Mouse (Mus musculus) kidney, adult 18-20 months (tissue): ENCODE measurements at regions not wholly inside any gene's neighbourhood (a gene's known extent, or its start where the extent isn't known, plus 50 kb on each side); places are given as distances from the start of the nearest gene placed in this dataset.

Source experiments
- DNase-seq: peaks from one replicate; pipeline ENCODE4 v3.0.0; 2021

DNA sequence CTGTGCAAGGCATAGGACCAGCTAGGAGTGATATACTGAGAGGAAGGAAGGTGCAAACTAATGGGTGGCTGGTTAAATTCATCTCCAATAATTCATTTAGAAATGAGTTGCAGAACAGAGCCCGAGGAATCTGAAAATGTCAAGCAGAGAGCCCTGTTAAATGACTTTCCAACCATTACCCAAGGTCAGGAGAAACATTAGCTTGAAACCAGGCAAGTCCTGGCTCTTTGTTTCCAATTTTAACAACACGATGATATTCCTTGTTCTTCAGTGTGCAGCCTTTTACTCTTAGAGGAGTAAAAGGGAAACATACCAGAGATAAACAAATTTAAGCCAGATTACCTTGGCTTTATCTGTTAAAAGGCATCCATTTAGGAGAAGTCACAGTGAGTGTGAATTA is 2318.4 kb downstream of the Poteg start:
- DNase-seq: no peak

DNA sequence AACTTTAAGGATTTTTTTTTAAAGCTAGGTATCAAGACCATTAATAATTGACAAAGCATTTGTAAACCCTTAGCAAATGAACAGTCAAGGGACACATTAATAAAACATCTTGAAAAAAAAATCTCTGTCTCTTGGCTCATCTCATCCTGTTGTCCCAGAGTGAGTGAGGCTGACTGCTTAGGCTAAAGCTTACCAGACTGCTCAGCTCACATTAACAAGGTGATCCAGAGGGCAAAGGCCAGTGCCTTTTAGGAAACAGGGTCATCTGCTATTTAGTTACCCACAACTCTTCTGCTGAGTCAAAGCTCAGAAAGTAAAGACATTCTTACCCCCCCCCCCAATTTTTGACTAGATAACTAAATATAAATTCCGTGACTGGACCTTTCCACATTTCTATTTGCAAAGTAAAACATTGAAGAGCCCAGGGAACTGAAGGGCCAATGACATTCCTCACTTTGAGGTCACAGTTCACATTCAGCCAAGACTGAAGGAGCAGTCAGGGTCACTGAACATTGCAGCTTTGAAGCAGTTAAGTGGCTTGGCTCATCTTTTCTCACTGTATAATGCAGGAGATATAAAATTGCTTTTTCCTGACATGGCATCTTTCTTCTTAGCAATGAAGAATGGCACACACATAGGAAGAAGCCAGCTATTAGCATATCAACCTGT is 2318.9 kb downstream of the Poteg start:
- DNase-seq: peak; percentile 23

DNA sequence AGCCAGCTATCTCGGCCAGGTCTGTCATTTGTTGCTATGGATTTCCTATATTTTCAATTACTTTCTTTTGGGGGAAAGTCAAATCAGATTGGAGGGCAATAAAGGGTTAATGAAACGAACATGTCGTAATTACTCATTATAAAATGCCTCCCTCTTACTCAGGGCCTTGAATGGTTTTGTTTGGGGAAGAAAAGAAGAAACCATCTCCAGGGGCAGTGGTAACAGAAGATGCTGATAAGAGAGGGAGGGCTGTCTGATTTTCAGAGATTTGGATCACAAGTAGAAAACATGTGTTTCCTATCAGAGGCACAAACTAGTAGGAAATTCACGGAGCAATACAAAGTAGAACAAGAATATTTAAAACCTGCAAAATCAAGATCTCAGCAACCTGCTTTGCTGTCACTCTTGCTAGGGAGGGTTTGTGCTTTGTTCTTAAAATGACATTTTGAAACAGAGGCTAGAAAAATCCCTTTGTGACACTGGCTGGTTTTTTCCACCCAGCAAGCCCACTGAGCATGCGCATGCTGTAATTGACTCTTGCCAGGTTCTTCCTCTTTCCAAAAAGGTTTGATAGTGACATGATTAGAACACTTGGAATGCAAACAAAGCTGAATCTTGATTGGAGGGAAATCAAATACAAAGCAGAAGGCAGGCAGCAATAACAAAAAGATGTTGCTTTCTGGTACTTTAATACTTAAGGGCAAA is 2329.8 kb downstream of the Poteg start:
- DNase-seq: no peak

DNA sequence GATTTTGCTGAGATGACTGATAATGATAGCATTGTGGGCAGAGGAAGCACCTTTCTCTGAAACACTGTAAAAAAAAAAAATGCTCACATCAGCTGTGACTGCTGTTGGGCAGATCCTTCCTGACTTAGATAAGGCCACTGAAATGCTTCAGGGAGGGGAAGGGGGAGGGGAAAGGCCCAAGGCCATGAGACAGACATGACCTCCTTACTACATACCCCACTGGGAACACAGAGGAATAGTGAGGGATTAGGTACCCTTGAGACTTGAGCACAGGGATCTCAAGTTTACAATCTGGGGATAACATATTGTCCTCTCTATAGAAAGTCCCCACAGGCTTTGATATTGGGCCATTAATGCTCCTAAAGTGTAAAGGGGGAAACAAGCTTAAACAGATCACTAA is 2341.7 kb downstream of the Poteg start:
- DNase-seq: no peak

DNA sequence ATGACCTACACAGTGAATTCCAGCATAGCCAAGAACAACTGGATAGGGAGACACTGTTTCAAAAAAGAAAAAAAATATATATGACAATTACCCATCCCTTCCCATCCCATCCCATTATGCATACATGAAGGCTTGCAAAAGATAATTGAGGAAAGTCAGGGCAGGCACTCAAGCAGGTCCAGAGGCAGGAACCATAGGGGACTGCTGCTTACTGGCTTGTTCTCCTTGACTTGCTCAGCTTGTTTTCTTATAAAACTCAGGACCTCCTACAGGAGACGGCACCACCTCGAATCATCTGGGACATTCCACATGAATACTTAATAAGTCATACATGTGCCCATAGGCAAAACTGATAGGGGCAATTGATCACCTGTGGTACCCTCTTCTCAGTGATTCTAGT is 2342.6 kb downstream of the Poteg start:
- no peak for DNase-seq

DNA sequence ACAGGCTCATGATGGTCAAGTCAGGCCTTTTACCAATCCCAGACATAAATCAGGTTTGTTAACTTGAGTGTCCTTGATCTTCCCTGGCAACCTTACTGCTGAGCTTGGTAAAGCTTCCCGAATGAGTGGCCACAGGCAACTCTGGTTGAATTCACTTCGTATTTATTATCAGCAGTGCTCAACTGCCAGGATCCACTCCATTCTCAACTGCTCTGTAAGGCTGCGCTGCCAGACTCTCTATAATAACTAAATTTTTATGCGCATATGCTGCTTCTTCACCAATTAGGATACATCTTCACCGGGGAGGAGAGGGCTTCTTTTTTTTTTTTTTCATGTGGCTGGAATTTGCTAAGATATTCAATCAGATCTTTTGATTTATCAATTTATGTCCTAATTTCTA is 2359.8 kb downstream of the Poteg start:
- no peak for DNase-seq

DNA sequence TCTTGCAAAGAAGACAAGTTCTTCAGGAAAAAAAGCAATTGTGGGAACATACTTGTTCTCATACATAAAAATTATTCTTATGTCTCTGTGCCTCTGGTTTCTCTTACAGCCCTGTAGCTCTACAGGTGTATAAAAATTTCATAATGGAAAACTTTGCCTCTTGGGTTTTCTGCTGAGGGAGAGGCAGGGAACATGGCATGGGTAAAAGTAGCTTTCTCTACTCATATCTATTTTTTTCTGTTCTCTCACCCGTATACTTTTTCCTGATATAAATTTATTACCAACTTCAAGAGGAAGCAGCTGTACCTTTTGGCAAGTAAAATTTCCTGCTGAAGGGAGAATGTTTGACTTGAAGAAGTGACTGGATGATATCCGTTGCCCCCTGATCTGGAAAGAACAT is 2388.6 kb downstream of the Poteg start:
- DNase-seq: no peak
